Mouse (Mus musculus) E14TG2a.4 (cell line): ENCODE data around the gene Hs3st2.

Experiments
- H3K27me3 ChIP-seq: 2 replicates; pipeline ENCODE4 v1.6.1; 2014; ENCODE audit warnings: low read length, control low read depth; ENCODE audit not compliant: insufficient read depth
- H3K36me3 ChIP-seq: 2 replicates; pipeline ENCODE4 v1.6.1; 2014; ENCODE audit warnings: low read length, control low read depth; ENCODE audit not compliant: insufficient read depth
- H3K4me1 ChIP-seq: replicated peaks from 2 replicates; pipeline ENCODE4 v1.6.1; 2014; ENCODE audit warnings: low read depth, low read length, control low read depth
- H3K4me3 ChIP-seq: replicated peaks from 2 replicates; pipeline ENCODE4 v1.5.1; 2014; ENCODE audit warnings: mild to moderate bottlenecking, low read length
- H3K9me3 ChIP-seq: 2 replicates; pipeline ENCODE4 v1.6.1; 2014; ENCODE audit warnings: low read length, control low read depth
- CTCF ChIP-seq: conservative IDR thresholded peaks from 2 replicates; pipeline ENCODE4 v1.5.1; 2014; ENCODE audit warnings: low read length
- NANOG ChIP-seq: IDR thresholded peaks from 2 replicates; pipeline ENCODE4 v1.6.1; 2014; ENCODE audit warnings: borderline replicate concordance, low read length, mixed read lengths
- POU5F1 ChIP-seq: IDR thresholded peaks from 2 replicates; pipeline ENCODE4 v1.6.1; 2014; ENCODE audit warnings: low read length, borderline replicate concordance

Gene Hs3st2

GRCm38 (mm10) chr7:121391984-121392739, 503 bp downstream of the Hs3st2 start:
- Histone ChIP-seq H3K27me3 (peaks cover 75% of the 10 kb centered on the region), H3K4me3 (peak overlapping the region; percentile 75), H3K4me1 (peaks cover 10% of the 10 kb centered on the region), H3K36me3 (no peaks in the 10 kb centered on the region), H3K9me3 (no peaks in the 10 kb centered on the region)
- no peak for TF ChIP-seq CTCF
- TF ChIP-seq NANOG, result no peak
- TF ChIP-seq POU5F1, result no peak

GRCm38 (mm10) chr7:121392740-121392993, 1.0 kb downstream of the Hs3st2 start:
- Histone ChIP-seq H3K4me1 (peaks cover 10% of the 10 kb centered on the region), H3K27me3 (peaks cover 80% of the 10 kb centered on the region), H3K4me3 (peak overlapping the region; percentile 75), H3K9me3 (no peaks in the 10 kb centered on the region), H3K36me3 (no peaks in the 10 kb centered on the region)
- TF ChIP-seq POU5F1 (no peak), NANOG (no peak), CTCF (no peak)

- Histone ChIP-seq H3K36me3 (no peaks in the 10 kb centered on the region), H3K27me3 (peaks cover 76% of the 10 kb centered on the region), H3K4me3 (no peak overlapping the region), H3K4me1 (peaks cover 10% of the 10 kb centered on the region), H3K9me3 (no peaks in the 10 kb centered on the region)
- no peak for TF ChIP-seq NANOG
- no peak for TF ChIP-seq CTCF
- no peak for TF ChIP-seq POU5F1
Measured at GRCm38 (mm10) chr7:121393884-121394283, 2.2 kb downstream of the Hs3st2 start.

- no peaks in the 10 kb centered on the region for H3K36me3 ChIP-seq
- H3K4me3 ChIP-seq, result no peak overlapping the region
- TF ChIP-seq CTCF (no peak), POU5F1 (no peak), NANOG (no peak)
- H3K27me3 ChIP-seq, result peaks cover 72% of the 10 kb centered on the region
- H3K9me3 ChIP-seq, result no peaks in the 10 kb centered on the region
- peaks cover 10% of the 10 kb centered on the region for H3K4me1 ChIP-seq
Measured at GRCm38 (mm10) chr7:121394875-121395274, 3.2 kb downstream of the Hs3st2 start.

GRCm38 (mm10) chr7:121410716-121411506, 19.3 kb downstream of the Hs3st2 start:
- no peaks in the 10 kb centered on the region for H3K27me3 ChIP-seq
- H3K9me3 ChIP-seq, result no peaks in the 10 kb centered on the region

GRCm38 (mm10) chr7:121411507-121411898, 19.8 kb downstream of the Hs3st2 start:
- no peak for TF ChIP-seq NANOG
- no peak for TF ChIP-seq POU5F1
- no peak for TF ChIP-seq CTCF
- H3K9me3 ChIP-seq, result no peaks in the 10 kb centered on the region
- H3K4me1 ChIP-seq, result no peaks in the 10 kb centered on the region
- no peaks in the 10 kb centered on the region for H3K36me3 ChIP-seq
- H3K4me3 ChIP-seq, result no peak overlapping the region
- H3K27me3 ChIP-seq, result no peaks in the 10 kb centered on the region

More at GRCm38 (mm10) chr7:121410716-121411506, 19.3 kb downstream of the Hs3st2 start:
- Histone ChIP-seq H3K4me1 (no peaks in the 10 kb centered on the region), H3K4me3 (no peak overlapping the region), H3K36me3 (no peaks in the 10 kb centered on the region)
- TF ChIP-seq NANOG (no peak), CTCF (no peak), POU5F1 (no peak)

GRCm38 (mm10) chr7:121436884-121437283, 45.2 kb downstream of the Hs3st2 start:
- no peaks in the 10 kb centered on the region for H3K9me3 ChIP-seq
- no peaks in the 10 kb centered on the region for H3K27me3 ChIP-seq
- H3K4me1 ChIP-seq, result no peaks in the 10 kb centered on the region
- H3K4me3 ChIP-seq, result no peak overlapping the region
- no peaks in the 10 kb centered on the region for H3K36me3 ChIP-seq
- TF ChIP-seq CTCF (no peak), POU5F1 (no peak), NANOG (no peak)

- Histone ChIP-seq H3K27me3 (no peaks in the 10 kb centered on the region), H3K4me3 (no peak overlapping the region), H3K4me1 (no peaks in the 10 kb centered on the region), H3K36me3 (no peaks in the 10 kb centered on the region), H3K9me3 (no peaks in the 10 kb centered on the region)
- TF ChIP-seq CTCF, result no peak
Measured at GRCm38 (mm10) chr7:121441186-121441585, 49.5 kb downstream of the Hs3st2 start.

- Histone ChIP-seq H3K4me1 (no peaks in the 10 kb centered on the region), H3K9me3 (no peaks in the 10 kb centered on the region), H3K4me3 (no peak overlapping the region), H3K27me3 (no peaks in the 10 kb centered on the region), H3K36me3 (no peaks in the 10 kb centered on the region)
- TF ChIP-seq POU5F1 (no peak), CTCF (no peak), NANOG (no peak)
Measured at GRCm38 (mm10) chr7:121444336-121444735, 52.7 kb downstream of the Hs3st2 start.
